Mouse (Mus musculus): ENCODE results near the gene 6430550D23Rik.
A peak's percentile ranks its signal among the peaks of the same experiment; 100 is the strongest.

Gene 6430550D23Rik

DNA sequence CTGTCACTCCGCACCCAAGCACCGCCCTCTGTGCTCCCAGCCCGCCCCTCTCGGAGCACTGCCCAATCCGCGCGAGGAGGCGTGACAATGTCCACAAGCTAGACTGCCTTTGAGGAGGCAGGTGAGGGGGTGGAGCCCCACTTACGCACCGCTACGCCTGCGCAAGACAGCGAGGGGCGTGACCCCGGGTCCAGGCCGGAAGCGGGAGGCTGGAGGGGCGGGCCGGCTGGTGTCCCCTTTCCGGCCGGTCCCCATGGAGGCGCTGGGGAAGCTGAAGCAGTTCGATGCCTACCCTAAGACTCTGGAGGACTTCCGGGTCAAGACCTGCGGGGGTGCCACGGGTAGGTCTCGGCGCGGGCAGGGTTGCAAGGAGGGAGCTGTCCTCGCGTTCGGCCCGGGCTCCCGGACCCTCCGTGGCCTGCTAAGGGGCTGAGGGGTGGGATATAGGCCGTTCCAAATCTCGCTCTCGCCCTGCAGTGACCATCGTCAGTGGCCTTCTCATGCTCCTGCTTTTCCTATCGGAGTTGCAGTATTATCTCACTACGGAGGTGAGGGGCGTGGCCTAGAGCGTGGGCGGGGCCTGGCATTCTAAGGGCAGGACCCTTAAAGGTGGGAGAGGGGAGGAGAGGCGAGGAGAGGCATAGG is at the start of gene 6430550D23Rik, which contains the start of gene Ergic3:
Gene 6430550D23Rik (minus strand): TSS at position 90 of the 645 bp plus-strand sequence.
Gene Ergic3 (plus strand): TSS at position 158 of the 645 bp plus-strand sequence.
- DNase-seq (ENCODE audit: low spot score), result peak; percentile 98

DNA sequence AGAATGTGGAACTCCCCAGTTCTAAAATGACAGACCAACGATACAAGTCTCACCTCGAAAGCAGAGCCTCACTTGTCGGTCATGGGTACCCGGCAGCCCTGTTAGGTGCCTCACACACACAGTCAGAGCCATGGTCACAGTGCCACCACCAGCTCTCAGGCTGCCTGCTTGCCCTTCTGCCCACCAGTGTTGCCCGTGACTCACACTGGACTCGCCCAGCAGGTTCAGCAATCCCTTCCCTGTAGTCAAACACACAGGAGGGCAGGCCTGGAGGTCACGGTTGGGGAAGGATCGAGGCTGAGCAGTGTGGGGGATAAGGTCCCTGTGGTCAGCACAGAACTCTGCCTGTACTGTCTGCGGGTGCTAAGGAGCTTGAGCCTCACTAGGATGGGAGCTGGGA is 45.0 kb upstream of the 6430550D23Rik start, which contains the start of gene Fer1l4:
Gene Fer1l4 (minus strand): TSS at position 132 of the 400 bp plus-strand sequence.
- DNase-seq (ENCODE audit: low spot score), result no peak

DNA sequence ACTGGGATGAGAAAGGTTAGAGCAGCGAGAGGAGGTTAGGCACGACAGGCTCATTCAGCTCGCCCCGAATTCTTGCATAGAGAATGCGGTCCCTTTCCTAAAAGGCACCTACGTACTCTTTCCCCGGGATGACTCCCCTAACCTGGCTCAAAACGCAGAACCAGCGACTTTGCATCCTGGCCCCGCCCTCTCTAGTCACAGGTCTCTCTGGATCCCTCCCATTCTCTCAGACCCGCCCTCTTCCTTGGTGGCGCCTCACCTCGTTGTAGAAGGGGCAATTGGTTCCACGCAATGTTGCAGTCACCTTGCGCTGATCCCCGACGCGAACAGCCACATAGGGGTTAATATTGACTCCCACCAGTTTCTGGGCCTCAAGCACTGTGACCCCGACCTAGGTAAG is 40.2 kb upstream of the 6430550D23Rik start:
- DNase-seq (ENCODE audit: low spot score), result peak; percentile 16

DNA sequence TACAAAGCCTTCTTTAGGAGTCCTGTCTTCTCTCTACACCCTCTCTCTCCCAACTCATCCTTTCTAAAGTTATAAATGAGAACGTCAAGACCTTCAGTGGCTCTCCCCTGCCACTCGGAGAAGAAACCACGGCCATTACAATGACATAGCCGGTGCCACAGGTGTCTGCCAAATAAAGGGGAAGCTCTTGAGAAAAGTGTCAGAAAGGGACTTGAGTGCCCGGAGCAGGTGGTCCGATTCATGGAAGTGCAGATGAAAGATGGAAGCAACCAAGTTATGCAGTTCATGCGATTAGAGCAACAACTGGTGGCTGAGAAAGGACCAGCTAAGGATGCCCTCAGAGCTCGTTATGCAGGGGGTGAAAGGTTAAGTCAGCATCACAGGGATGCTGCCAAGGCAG is 35.1 kb upstream of the 6430550D23Rik start:
- DNase-seq (ENCODE audit: low spot score), result no peak

DNA sequence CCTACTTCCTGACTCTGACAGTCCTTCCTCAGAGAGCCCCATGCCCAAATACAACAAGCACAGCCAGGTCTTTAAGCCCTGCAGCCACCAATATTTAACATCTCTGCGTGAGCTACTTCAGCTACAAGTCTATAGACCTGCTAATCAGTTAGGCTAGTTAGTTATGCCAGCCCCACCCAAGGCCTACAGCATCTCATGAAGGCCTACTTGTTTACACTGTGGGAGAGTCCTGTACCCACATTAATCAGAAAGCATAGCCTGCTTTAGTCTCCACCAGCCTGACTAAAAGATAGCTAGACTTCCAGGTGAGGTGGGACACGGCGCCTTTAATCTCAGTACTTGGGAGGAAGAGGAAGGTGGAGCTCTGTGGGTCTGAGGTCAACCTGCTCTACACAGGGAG is 31.6 kb upstream of the 6430550D23Rik start:
- DNase-seq (ENCODE audit: low spot score), result no peak

DNA sequence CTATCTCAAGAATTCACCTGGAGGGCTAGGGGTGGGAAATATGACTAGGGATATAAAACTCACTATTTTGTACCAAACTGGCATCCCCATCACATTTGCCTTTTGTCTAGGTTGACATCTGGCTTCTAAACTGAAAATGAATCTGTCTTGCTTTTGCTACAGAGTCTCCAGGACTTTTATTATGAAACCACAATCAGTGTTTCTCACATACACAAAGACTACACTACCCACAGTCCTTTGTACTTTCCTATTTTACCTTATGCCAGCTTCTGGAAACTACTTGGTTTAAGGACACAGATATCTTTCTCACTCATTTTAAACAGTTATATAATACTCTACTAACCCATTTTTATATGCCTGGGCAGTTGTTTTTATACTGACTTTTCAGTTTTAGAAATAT is 17.7 kb upstream of the 6430550D23Rik start:
- DNase-seq (ENCODE audit: low spot score), result no peak

DNA sequence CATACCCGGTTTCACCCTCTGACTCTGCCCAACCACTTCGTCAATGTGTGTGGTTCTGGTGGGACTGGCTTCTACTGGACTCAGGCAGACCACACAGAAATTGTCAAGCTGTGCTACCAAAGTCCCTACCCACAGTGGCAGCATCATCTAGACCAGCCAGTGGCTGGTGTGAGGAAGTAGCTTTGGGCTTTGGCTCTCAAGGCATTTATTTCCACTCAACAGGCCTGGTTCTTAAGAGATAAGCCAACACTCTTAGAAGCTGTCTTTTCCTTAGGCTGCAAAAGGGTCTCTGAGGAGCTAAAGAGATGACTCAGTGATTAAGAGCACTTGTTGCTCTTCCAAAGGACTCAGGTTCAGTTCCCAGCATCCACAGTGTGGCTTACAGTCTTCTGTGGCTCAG is 14.0 kb upstream of the 6430550D23Rik start:
- DNase-seq (ENCODE audit: low spot score), result no peak

DNA sequence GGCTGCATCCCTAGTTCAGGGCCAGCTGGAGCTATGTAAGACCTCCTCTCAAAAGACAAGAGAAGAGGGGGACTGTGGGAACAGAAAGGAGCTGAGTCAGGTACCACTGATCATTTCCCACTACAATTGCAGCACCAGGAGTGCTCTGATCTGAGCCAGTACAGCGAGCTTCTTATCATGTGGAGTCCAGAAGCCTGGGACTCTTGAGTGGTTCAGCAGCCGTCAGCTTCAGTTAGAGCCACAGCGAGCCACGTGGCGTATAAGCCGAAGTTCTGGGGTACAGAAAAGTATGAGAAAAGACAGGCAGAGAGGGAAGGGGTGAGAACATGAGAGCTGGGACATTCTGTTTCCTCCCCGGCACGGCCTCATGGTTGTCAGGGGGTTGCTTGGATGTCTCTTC is 13.4 kb upstream of the 6430550D23Rik start:
- no peak for DNase-seq (ENCODE audit: low spot score)

DNA sequence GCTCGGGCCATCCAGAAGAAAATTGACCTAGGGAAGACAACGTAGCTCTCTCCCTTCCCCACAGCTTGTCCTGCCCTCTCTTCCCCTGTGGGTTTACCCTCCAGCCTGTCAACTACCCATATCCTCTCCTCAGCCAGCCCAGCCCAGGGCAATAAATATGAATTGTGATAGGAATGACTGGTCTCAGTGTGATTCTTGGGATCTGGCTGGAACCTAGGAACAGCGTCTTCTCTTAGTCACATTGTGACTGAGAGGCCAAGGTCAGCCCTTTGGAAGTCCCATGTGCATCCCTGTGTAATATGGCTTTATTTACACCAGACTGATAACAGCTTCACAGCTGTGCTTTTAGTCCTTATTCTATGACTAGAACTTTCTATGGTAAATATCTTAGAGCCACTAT is 10.3 kb upstream of the 6430550D23Rik start:
- DNase-seq (ENCODE audit: low spot score), result no peak

DNA sequence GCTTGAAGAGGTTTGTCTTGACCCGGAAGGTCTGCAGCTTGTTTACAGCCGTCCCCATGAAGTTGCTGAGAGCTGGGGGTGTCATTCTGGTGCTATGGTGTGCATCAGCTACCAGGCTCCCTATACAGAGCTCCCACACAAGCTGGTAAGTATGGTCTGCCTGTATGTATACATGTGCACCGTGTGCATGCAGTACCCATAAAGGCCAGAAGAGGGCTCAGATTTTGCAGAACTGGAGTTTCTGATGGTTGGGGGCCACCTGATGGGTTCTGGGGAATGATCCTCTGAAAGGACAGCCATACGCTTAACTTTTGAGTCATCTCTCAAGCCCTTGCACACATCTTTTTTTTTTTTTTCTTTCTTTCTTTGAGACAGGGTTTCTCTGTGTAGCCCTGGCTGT is 2.4 kb downstream of the 6430550D23Rik start:
- DNase-seq (ENCODE audit: low spot score), result no peak

DNA sequence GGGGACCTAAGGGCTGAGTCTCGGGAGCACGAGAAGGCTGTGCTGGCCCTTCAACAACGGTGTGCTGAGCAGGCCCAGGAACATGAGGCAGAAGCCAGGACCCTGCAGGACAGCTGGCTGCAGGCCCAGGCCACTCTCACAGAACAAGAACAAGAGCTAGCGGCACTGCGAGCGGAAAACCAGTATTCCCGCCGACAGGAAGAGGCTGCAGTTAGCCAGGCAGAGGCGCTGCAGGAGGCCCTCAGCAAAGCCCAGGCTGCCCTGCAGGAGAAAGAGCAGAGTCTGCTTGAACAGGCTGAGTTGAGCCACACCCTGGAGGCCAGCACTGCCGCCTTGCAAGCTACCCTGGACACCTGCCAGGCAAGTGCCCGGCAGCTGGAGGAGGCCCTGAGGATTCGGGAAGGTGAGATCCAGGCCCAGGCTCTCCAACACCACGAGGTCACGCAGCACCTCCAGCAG is 15.9 kb downstream of the 6430550D23Rik start:
- DNase-seq (ENCODE audit: low spot score), result no peak

DNA sequence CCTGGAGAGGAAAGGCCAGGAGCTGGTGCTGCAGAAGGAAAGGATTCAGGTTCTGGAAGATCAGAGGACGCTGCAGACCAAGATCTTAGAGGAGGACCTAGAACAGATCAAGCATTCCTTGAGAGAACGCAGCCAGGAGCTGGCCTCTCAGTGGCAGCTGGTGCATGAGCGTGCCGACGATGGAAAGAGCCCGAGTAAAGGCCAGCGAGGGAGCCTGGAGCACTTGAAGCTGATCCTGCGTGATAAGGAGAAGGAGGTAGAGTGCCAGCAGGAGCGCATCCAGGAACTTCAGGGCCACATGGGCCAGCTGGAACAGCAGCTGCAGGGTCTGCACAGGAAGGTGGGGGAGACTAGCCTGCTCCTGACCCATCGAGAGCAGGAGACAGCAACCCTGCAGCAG is 16.6 kb downstream of the 6430550D23Rik start:
- no peak for DNase-seq (ENCODE audit: low spot score)

DNA sequence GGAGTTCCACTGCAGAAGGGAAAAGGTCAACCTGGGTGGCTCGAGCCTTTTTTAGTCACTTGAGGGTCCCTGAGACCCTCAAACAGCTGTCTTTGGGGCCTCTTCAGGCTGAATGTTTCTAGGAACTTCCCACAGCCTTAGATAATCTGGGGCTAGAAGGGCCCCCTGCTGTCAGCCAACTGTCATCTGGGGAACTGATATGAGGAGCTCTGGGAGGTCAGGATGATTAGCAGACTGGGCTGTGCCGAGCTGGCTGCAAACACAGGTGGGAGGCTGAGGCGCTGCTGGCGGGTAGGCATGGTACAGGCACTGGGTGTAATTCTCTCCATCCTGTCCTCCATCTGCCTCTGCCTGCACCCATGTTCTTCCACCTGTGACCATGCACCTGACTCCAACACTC is 18.7 kb downstream of the 6430550D23Rik start:
- peak; percentile 42 for DNase-seq (ENCODE audit: low spot score)

DNA sequence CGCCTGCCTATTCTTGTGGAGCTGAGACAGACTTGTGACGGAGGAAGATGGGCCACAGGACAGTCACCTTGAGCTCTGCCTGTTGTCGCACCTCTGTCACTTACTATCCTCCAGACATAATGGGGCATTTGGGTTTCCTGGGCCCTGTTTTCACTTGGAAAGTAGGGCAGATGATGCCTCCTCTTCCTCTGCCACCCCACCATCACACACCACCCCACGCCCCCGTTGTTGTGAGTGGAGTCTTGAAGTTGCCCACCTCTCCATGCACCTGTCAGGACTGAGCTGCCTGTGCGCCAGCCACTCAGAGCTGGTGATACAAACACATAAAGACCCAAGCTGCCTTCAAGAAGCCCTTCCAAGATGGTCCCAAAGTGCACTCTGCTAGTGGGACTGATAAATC is 20.6 kb downstream of the 6430550D23Rik start:
- no peak for DNase-seq (ENCODE audit: low spot score)

DNA sequence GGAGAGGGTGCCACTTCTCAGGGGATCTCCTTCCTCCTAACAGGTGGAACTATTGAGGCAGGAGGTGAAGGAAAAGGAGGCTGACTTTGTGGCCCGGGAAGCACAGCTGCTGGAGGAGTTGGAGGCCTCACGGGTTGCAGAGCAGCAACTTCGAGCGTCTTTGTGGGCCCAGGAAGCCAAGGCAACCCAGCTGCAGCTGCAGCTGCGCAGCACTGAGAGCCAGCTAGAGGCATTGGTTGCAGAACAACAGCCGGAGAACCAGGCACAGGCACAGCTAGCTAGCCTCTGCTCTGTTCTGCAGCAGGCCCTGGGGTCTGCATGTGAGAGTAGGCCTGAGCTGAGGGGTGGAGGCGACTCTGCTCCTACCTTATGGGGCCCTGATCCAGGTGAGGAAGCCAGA is 22.0 kb downstream of the 6430550D23Rik start:
- DNase-seq (ENCODE audit: low spot score), result no peak

DNA sequence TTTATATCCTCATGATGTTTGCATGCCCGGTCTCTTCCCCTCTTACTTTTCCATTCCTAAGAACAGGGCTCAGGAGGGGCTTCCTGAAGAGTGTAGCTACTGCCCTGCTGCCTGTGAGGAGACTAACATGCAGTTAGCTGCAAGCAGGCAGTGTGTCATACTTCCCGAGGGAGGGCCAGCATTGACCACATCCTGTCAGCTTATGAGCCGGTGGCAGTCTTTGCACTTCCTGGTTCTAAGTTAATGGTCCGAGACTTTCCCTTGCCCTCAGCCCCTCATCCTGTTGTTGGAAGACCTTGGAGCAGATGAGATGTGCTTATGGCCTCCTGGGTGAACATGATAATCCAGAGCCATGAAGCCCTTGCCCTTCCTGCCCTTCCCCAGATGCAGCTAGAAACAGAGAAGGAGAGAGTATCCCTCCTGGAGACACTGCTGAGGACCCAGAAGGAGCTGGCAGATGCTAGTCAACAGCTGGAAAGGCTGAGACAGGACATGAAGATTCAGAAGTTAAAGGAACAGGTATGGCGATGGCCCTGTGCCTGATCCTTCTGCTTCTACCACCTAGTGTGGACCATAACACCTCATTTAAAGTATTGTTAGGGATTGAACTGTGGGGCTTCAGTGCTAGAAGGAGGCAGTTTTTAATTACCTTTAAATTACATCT is 28.3 kb downstream of the 6430550D23Rik start:
- DNase-seq (ENCODE audit: low spot score), result no peak

DNA sequence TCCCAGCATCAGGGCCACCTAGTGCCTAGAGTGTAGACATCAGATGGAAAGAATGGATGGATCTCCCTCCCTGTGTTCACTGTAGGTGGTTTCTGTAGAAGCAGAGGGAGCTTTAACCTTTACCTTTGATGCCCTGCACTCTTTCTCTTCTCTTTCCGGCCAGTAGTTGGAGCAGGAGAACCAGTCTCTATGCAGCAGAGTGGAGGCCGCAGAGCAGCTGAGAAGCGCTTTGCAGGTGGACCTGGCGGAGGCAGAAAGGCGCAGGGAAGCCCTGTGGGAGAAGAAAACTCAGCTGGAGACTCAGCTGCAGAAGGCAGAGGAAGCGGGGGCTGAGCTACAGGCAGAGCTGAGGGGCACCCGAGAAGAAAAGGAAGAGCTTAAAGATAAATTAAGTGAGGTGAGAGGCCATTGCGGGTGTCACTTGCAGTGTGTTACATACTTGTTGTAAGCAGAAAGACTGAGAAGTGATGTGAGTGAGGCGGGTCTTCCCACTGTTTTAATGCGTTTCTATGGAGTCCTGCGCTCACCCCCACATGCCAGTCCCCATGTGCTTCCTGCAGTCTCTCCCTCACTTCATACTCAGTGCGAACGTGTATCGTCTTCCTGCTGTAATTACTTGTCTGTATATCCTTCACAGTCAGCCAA is 33.6 kb downstream of the 6430550D23Rik start:
- no peak for DNase-seq (ENCODE audit: low spot score)

DNA sequence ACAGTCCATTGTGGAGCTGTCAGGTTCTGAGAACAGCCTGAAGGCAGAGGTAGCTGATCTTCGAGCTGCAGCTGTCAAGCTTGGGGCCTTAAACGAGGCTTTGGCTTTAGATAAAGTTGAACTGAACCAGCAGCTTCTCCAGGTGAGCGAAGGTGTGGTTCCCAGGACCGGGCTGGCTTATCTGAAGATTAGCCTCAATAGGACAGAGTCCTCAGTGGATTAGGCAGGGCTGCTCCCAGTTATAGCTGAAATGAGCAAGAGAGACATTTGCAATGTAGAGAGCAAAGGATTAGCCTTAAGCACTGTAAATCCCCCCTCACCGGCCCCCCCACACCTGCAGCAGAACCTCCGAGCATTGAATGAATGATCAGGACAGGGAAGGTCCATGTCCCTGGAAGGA is 34.4 kb downstream of the 6430550D23Rik start:
- DNase-seq (ENCODE audit: low spot score), result no peak

DNA sequence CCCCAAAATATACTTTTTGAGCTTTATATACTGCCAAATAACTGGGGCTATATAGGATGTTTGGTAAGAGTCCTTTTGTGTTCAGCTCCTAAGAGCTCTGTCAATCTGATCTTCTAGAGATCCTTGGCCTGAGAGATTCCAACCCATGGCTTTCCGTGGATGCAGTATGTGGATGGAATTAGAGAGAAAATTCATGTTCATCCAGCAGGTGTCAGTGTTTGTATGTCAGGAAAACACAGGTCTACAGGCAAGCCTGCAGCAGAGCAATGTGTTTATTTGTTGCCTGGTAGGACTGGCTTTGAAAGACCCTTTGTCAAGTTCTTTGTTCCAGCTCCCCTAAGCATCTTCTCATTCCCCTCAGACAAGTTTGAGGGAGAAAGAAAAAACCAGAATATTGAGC is 44.8 kb downstream of the 6430550D23Rik start:
- DNase-seq (ENCODE audit: low spot score), result no peak

DNA sequence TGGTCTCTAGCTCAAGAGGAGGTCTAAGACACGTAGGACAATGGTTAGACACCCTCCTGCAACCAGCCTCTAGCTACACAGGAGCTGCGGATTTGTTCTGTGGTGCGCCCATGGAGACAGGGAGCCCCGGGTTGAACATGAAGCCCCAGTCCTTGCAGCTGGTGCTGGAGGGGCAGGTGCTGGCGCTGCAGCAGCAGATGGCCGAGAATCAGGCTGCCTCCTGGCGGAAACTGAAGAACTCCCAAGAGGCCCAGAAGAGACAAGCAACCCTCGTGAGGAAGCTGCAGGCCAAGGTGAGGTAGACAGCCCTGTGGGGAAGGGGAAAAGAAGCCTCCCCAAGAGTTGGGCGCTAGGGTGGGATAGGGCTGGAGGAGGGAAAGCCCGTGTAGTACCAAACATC is 45.9 kb downstream of the 6430550D23Rik start:
- no peak for DNase-seq (ENCODE audit: low spot score)

DNA sequence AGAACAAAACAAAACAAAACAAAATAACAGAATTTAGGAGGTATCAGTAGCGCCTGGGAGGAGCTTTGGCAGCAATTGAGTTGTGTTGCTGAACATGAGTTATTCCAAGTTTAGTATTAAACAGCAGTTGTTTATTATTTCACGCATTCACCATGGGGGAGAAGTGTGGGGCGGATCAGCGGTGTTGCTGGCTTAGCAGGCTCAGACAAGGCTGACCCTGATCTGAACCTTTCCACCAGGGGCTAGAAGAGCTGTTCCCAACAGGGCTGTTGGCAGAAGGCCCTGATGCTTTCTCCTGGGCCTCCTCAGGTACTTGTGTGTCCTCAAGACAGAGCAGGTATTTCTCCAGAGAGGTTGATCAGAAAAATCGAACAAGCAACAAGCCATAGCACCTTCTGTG is 47.8 kb downstream of the 6430550D23Rik start:
- DNase-seq (ENCODE audit: low spot score), result no peak

DNA sequence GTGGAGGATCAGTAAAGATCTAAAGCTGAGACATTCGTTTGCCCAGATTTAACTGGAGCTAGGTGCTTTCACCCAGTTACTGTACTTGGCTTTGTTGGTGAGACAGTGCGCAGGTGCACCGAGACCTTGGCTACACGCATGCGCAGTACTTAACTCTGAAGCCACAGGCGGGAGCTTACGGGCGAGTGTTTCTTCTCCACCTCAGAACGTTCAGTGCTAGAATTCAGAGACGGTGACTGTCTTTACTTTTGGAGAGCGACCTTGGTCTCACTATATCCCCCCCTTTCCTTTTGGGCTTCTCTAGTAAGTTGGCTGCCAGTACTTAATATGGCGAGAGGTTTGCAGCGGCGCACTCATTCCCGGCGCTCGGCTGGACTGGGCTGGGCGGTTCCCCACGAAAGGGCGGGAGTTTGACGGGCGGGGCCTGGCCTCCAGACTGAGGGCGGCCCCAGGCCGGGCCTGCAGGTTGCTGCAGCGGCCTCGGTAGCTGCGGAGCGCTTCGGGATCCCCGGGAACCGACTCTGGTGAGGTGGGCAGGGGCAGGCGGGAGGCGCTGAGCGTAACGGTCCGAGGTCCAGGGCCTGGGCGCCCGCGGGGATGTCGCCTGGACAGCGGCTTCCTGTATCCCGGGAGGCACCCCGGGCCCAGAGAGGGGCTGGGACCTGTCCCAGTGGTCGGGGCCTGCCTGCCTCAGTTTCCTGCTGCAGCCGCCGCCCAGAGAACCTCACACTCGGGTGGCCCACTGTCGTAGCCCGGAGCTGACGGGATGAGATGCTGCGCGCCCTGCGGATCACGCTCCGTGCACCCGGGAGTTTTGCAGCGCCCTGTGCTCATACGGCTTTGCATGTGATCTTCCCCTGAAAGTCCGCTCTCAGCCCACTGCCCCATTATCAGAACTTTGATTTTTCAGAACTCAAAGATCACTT is 51.4 kb downstream of the 6430550D23Rik start, which contains the start of gene Cep250:
Gene Cep250 (plus strand): TSS at position 325 of the 926 bp plus-strand sequence.
- peak; percentile 95 for DNase-seq (ENCODE audit: low spot score)

All from yolk sac, embryonic 10.5 days (tissue).